Mouse (Mus musculus): ENCODE results near the gene Kdr. TPM values are rescaled to one million over a fixed set of nuclear protein-coding genes. Genes with fewer than 3 reads are reported as not detected.
A peak's percentile ranks its signal among the peaks of the same experiment; 100 is the strongest.
"Not testable (repeated sequence)": the region's sequence is repeated elsewhere in the genome, so short reads cannot be mapped to it uniquely, and the experiment has no call there.

The Kdr gene
- polyA plus RNA-seq, 1 experiment from 2014 or later, result 25.5 TPM

- WGBS, result 73% methylated on average over 20 of the region's 20 CpGs
- Histone ChIP-seq H3K4me1 (replicated peaks) (no peaks in the 10 kb centered on the region), H3K27me3 (replicated peaks) (no peaks in the 10 kb centered on the region), H3K9ac (no peak overlapping the region), H3K9me3 (no peaks in the 10 kb centered on the region), H3K4me2 (replicated peaks) (no peak overlapping the region), H3K4me3 (replicated peaks) (no peak overlapping the region), H3K36me3 (no peaks in the 10 kb centered on the region), H3K27ac (no peak overlapping the region)
- ATAC-seq, result peak; percentile 34; the same call in 1 of the 2 replicates
Observed at GRCm38 (mm10) chr5:75933521-75934044, 44.7 kb downstream of the Kdr start.

- H3K9ac ChIP-seq; H3K36me3 ChIP-seq; H3K4me2 ChIP-seq (replicated peaks); H3K9me3 ChIP-seq; H3K4me3 ChIP-seq (replicated peaks); H3K4me1 ChIP-seq (replicated peaks); H3K27ac ChIP-seq; ATAC-seq; H3K27me3 ChIP-seq (replicated peaks): not testable (repeated sequence)
- 81% methylated on average over 4 of the region's 4 CpGs for WGBS
Observed at GRCm38 (mm10) chr5:75931458-75931857, 46.8 kb downstream of the Kdr start.

DNA sequence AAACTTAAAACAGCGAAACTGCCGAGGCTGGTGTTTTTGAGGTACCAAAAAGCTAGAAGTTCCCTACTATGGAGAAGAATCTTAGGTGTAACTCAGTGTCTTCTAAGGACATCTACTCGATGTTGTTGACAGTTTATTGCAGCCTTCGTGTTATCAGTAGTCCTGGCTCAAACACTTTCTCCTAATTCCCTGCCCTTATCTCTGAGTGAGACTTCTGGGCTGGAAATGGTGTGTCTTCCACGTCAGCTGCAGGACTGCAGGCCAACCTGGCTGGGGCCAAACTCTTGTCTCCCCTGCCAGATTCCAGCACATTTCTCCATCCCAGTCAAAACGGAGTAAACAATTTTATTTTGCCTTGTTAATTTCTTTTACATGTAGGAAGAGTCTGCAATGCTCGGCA, 48.3 kb downstream of the Kdr start:
- H3K4me3 ChIP-seq (replicated peaks), result no peak overlapping the region
- ATAC-seq, result no peak
- H3K4me2 ChIP-seq (replicated peaks), result no peak overlapping the region
- no peaks in the 10 kb centered on the region for H3K36me3 ChIP-seq
- no peak overlapping the region for H3K9ac ChIP-seq
- H3K9me3 ChIP-seq, result no peaks in the 10 kb centered on the region
- no peaks in the 10 kb centered on the region for H3K4me1 ChIP-seq (replicated peaks)
- no peaks in the 10 kb centered on the region for H3K27me3 ChIP-seq (replicated peaks)
- no peak overlapping the region for H3K27ac ChIP-seq
- WGBS, result 47% methylated on average over 7 of the region's 7 CpGs

- no peak overlapping the region for H3K27ac ChIP-seq
- 0 out of 2 replicates have a peak, but pooled peaks have one; percentile 31 for ATAC-seq
- WGBS, result 54% methylated on average over 6 of the region's 6 CpGs
Observed at GRCm38 (mm10) chr5:75922677-75923076, 55.6 kb downstream of the Kdr start.

GRCm38 (mm10) chr5:75921730-75922387, 56.4 kb downstream of the Kdr start:
- Histone ChIP-seq H3K27me3 (replicated peaks) (no peaks in the 10 kb centered on the region), H3K4me1 (replicated peaks) (no peaks in the 10 kb centered on the region), H3K36me3 (no peaks in the 10 kb centered on the region), H3K9me3 (no peaks in the 10 kb centered on the region), H3K27ac (no peak overlapping the region), H3K4me3 (replicated peaks) (no peak overlapping the region), H3K4me2 (replicated peaks) (no peak overlapping the region), H3K9ac (no peak overlapping the region)
- 26% methylated on average over 12 of the region's 12 CpGs for WGBS
- no peak for ATAC-seq

More at GRCm38 (mm10) chr5:75922677-75923076, 55.6 kb downstream of the Kdr start:
- Histone ChIP-seq H3K36me3 (no peaks in the 10 kb centered on the region), H3K4me1 (replicated peaks) (no peaks in the 10 kb centered on the region), H3K27me3 (replicated peaks) (no peaks in the 10 kb centered on the region), H3K9me3 (no peaks in the 10 kb centered on the region), H3K4me2 (replicated peaks) (no peak overlapping the region), H3K9ac (no peak overlapping the region), H3K4me3 (replicated peaks) (no peak overlapping the region)

GRCm38 (mm10) chr5:75919601-75920000, 58.7 kb downstream of the Kdr start:
- no peaks in the 10 kb centered on the region for H3K9me3 ChIP-seq
- 75% methylated on average over 7 of the region's 7 CpGs for WGBS
- no peak overlapping the region for H3K9ac ChIP-seq
- H3K4me3 ChIP-seq (replicated peaks), result no peak overlapping the region
- no peaks in the 10 kb centered on the region for H3K27me3 ChIP-seq (replicated peaks)
- H3K27ac ChIP-seq, result no peak overlapping the region
- no peaks in the 10 kb centered on the region for H3K36me3 ChIP-seq
- no peak for ATAC-seq
- no peaks in the 10 kb centered on the region for H3K4me1 ChIP-seq (replicated peaks)
- H3K4me2 ChIP-seq (replicated peaks), result no peak overlapping the region

DNA sequence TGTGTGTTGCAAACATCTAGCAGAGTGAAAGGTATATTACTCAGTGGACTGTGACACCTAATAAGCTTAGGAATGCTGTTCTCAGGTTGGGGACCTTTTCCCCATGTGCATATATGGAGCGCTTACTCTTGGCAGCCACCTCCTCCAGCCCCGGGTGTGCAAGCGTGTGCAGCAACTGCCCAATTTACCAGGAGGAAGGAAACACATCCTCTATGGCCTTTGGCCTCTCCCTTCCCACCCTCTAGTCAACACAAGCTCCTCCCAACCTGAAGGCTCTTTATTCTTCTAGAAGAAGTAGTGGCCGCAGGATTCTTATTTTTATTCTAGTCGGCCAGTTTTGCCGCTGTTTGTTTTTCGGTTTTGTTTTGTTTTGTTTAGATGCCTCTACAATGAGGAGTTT, 60.1 kb downstream of the Kdr start:
- Histone ChIP-seq H3K27me3 (replicated peaks) (no peaks in the 10 kb centered on the region), H3K4me3 (replicated peaks) (no peak overlapping the region), H3K9ac (no peak overlapping the region), H3K9me3 (no peaks in the 10 kb centered on the region), H3K27ac (no peak overlapping the region), H3K4me2 (replicated peaks) (no peak overlapping the region), H3K36me3 (no peaks in the 10 kb centered on the region), H3K4me1 (replicated peaks) (no peaks in the 10 kb centered on the region)
- 88% methylated on average over 7 of the region's 7 CpGs for WGBS
- ATAC-seq, result no peak

DNA sequence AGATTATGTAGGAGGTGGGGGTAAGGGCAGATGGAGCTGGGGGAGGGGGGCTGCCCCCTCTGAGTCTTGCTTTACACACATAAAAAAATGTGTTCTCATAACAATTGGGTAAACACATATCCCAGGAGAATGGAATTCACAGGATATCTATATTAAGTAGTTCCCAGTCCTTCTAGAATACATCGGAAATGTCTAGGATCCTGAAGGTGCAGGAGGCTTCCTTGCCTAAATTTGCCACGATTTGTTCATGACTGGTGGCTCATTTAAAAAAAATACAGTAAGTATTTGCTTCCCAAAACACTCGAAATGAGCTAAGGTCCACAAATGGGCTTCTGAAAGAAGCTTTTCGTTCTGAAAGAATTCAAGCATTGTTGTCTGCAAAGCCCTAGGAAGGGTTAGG, 61.0 kb downstream of the Kdr start:
- H3K4me2 ChIP-seq (replicated peaks), result no peak overlapping the region
- no peaks in the 10 kb centered on the region for H3K27me3 ChIP-seq (replicated peaks)
- WGBS, result 72% methylated on average over 4 of the region's 4 CpGs
- no peaks in the 10 kb centered on the region for H3K4me1 ChIP-seq (replicated peaks)
- no peak overlapping the region for H3K4me3 ChIP-seq (replicated peaks)
- H3K9me3 ChIP-seq, result no peaks in the 10 kb centered on the region
- H3K36me3 ChIP-seq, result no peaks in the 10 kb centered on the region
- no peak for ATAC-seq
- H3K9ac ChIP-seq, result no peak overlapping the region
- no peak overlapping the region for H3K27ac ChIP-seq

DNA sequence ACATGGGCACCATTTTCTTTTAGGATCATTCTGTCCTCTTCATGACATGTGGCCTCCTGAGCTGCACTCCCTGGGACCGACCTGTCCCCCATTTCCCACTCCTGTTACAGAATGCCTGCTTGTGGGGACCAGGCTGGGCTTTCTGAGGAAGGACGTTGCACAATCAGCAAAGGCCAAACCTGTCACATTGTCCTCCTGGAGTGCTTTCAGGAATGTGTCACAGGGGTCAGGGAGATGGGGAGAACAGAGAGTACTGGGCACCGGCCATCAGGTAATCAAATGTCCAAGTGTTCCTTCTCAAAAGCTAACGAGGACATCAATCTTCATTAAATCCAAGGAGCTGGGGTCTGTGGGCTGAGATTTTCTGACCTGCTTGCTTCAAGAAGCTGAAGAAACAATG, 72.2 kb downstream of the Kdr start:
- H3K27ac ChIP-seq, result no peak overlapping the region
- 46% methylated on average over 4 of the region's 4 CpGs for WGBS

GRCm38 (mm10) chr5:75900231-75900920, 77.9 kb downstream of the Kdr start:
- Histone ChIP-seq H3K4me2 (replicated peaks) (no peak overlapping the region), H3K36me3 (no peaks in the 10 kb centered on the region), H3K9me3 (no peaks in the 10 kb centered on the region), H3K4me3 (replicated peaks) (no peak overlapping the region), H3K27ac (0 out of 2 replicates have a peak overlapping the region, but pooled peaks have one; percentile 22), H3K4me1 (replicated peaks) (0 out of 2 replicates have a peak, but pooled peaks cover 5% of the 10 kb centered on the region), H3K27me3 (replicated peaks) (no peaks in the 10 kb centered on the region), H3K9ac (no peak overlapping the region)
- ATAC-seq, result no peak
- 38% methylated on average over 16 of the region's 16 CpGs for WGBS

More for the DNA sequence above, 72.2 kb downstream of the Kdr start:
- Histone ChIP-seq H3K4me1 (replicated peaks) (no peaks in the 10 kb centered on the region), H3K27me3 (replicated peaks) (no peaks in the 10 kb centered on the region), H3K4me2 (replicated peaks) (no peak overlapping the region), H3K9me3 (no peaks in the 10 kb centered on the region), H3K36me3 (no peaks in the 10 kb centered on the region), H3K9ac (no peak overlapping the region), H3K4me3 (replicated peaks) (no peak overlapping the region)
- ATAC-seq, result no peak

DNA sequence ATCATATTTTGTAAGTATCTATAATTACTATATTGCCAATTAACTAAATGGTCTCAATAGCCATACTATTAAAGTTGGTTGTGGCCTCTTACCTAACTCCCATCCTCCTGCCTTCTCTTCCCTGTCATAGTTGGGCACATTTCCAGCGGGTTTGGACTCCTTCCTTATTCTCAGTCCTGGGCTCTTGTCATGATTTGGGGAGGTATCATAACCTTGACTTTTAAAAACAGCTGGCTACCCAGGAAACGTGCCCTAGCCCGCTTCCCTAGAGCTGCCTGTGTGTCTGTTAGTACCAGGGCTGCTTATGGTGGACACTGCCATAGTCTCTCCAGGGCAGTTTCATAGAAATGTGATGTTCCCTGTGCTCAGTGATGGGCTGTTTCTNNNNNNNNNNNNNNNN, 82.9 kb downstream of the Kdr start:
- 75% methylated on average over 3 of the region's 3 CpGs for WGBS

GRCm38 (mm10) chr5:75892956-75893471, 85.2 kb downstream of the Kdr start:
- WGBS, result 55% methylated on average over 6 of the region's 6 CpGs
- no peak for ATAC-seq
- H3K36me3 ChIP-seq, result no peaks in the 10 kb centered on the region

More for the DNA sequence above, 82.9 kb downstream of the Kdr start:
- no peak for ATAC-seq
- no peaks in the 10 kb centered on the region for H3K9me3 ChIP-seq
- H3K4me1 ChIP-seq (replicated peaks), result 0 out of 2 replicates have a peak, but pooled peaks cover 3% of the 10 kb centered on the region
- no peak overlapping the region for H3K4me2 ChIP-seq (replicated peaks)
- H3K27ac ChIP-seq, result no peak overlapping the region
- H3K4me3 ChIP-seq (replicated peaks), result no peak overlapping the region
- no peaks in the 10 kb centered on the region for H3K36me3 ChIP-seq
- H3K27me3 ChIP-seq (replicated peaks), result no peaks in the 10 kb centered on the region
- H3K9ac ChIP-seq, result no peak overlapping the region

More at GRCm38 (mm10) chr5:75892956-75893471, 85.2 kb downstream of the Kdr start:
- H3K4me1 ChIP-seq (replicated peaks), result no peaks in the 10 kb centered on the region
- H3K27me3 ChIP-seq (replicated peaks), result no peaks in the 10 kb centered on the region
- no peak overlapping the region for H3K4me3 ChIP-seq (replicated peaks)
- no peaks in the 10 kb centered on the region for H3K9me3 ChIP-seq
- no peak overlapping the region for H3K27ac ChIP-seq
- no peak overlapping the region for H3K4me2 ChIP-seq (replicated peaks)
- H3K9ac ChIP-seq, result no peak overlapping the region

Data from intestine, embryonic 15.5 days (tissue).